Mouse (Mus musculus) fat pad, adult 2 months (tissue): Measurements from ENCODE around the gene Nat8f2.
"Not testable (repeated sequence)": the region's sequence is repeated elsewhere in the genome, so short reads cannot be mapped to it uniquely, and the experiment has no call there.

Source experiments
- DNase-seq: peaks from one replicate; pipeline ENCODE4 v3.0.0-alpha.2; 2011; ENCODE audit warnings: low read depth, low spot score; ENCODE audit errors: extremely low read depth

The Nat8f2 gene

GRCm38 (mm10) chr6:85869006-85869405 lies at the start of gene Nat8f2:
Gene Nat8f2 (minus strand): TSS chr6:85869158.
- DNase-seq = not testable (repeated sequence)

DNA sequence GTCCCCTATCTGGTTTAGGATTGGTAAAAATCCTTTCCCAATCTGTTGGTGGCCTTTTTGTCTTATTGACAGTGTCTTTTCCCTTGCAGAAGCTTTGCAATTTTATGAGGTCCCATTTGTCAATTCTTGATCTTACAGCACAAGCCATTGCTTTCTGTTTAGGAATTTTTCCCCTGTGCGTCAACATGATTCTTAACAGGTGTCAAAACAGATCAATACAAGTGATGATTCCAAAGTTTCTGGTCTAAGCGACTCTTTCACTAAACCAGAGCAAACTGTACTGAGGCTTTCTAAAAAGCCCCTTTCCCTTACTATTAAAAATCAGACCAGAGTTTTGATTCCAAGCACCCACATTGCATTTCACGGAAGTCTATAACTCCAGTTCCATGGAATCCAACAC lies 49.4 kb upstream of the Nat8f2 start:
- not testable (repeated sequence) for DNase-seq

- no peak for DNase-seq
Observed at GRCm38 (mm10) chr6:85916596-85916995, 47.6 kb upstream of the Nat8f2 start.

DNA sequence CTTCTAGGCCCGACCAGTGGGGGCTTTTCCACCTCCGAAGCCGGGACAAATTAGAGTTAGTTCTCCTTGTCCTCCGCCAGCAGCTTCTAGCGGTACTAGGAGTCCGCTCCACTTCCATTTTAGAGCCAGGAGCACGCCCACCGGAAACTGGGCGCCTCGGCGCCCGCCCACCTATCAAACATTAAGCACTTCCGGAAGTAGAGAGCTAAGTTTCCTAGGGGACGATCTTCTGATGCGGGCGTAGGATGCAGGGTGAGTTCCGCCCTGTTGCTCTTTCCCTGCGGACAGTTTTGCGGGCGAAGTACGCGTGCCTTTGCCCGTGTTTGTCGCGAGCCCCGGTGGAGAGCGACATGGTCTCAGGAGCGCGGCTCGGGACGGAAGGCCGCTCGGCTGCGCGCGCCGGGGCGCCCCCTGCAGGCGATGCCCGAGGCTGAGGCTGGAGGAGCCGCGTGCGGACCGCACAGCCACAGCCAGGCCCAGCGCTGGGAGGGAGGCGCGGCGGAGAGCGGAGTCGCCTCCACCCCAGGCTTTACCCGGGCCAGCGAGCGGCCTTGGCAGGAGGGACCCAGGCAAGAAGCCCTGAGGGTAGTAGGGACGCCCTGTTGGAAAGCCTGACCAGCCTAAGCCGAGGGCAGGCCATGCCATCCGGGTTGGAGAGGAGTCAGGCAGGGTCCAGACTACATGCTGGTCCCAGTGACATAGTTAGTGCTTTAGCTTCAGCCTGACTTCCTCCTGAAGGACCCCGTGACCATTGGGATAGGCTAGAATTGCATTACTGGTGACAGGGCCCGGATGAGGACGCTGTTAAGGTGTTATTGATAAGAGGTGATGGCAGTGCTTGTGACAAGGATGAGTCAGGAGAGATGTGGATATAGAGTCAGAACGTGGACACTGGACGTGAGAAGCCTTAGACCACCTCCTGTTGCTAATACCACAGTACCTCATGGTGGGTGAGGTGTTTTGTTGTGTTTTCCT lies 46.9 kb upstream of the Nat8f2 start, which contains the start of gene Nat8f1:
Nat8f1 (minus strand) TSS at position 149 of the 975 bp plus-strand sequence.
- DNase-seq = not testable (repeated sequence)

DNA sequence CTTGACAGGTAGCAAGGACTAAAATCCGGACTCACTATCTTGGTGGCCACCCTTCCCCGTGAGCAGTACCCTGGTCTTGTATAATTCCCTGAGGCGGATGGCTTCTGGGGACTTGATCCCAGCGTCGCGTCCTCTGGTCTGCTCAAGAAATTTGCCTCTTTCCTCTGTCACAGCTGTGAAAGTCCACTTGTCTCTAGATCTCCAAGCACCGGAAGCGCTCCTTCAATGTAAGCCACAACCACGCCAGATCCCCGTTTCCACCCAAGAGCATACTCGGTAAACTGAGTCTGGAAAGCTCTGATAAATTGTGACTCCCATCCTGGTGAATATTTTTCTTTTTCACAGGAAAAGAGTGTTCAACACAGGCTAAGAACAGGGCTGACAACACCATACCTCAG lies 46.2 kb upstream of the Nat8f2 start:
- no peak for DNase-seq

GRCm38 (mm10) chr6:85911587-85911986 lies 42.6 kb upstream of the Nat8f2 start, which contains the start of gene Tprkb:
Gene Tprkb (plus strand): TSS chr6:85911865.
- DNase-seq = no peak

DNA sequence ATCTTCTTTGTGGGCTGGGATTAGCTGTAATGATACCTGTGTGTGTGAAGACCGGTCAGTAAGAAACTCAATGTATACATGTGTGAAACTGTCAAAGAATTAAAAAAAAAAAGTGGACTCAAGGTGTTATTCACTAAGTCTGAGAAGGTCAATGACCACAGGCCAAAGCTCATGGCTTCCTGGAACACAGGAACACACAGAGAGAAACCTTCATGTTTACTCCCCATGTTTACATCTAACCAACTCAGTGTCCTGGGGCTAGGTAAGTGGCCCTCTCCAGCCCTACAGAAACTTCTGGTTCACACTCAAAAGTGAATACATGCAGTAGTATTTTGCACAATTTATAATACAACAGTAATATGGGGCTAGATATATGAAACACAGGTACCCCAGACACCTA lies 40.7 kb upstream of the Nat8f2 start:
- no peak for DNase-seq

DNA sequence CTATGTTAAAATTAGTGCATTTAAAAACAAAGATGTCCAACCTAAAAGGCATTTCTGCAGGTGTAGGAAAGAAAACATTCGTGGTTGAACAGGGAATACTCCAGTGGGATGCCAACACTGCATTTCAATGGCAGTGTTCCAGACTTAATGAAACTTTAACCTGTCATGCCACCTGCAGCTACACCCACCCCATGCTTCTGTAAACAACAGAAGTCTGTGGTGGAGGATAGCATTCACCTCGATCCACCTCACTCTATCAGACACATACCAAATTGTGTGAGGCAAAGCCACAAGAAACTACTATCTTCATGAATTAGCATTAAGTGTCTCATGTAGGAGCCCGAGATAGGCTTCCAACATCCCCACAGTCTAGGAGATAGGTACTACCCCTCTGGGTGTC lies 39.4 kb upstream of the Nat8f2 start:
- no peak for DNase-seq

DNA sequence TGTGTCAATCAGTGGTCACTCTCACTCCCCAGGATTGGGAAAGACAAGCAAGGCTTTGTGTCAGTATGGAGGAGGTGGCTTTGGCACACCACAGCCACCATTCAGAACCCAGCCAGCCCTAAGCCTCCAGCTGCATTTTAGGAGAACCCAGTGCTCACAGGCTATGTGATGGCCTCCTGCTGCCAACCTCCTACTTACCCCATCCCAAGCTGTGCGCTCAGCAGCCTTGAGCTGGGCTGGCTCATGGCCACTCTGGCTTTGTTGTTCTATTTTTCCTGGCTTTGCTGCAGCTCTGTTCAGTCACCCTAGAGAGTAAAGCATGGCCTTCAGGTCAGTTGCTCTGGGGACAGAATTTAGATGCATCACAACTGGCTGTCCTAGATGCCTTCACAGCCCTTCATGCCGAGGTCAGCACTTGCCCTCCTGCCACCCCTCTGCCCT lies 38.0 kb upstream of the Nat8f2 start:
- DNase-seq = peak; percentile 76

- not testable (repeated sequence) for DNase-seq
Observed at GRCm38 (mm10) chr6:85904642-85905061, 35.7 kb upstream of the Nat8f2 start, which contains the start of gene Nat8f4. Gene Nat8f4 (minus strand): TSS chr6:85904884.

DNA sequence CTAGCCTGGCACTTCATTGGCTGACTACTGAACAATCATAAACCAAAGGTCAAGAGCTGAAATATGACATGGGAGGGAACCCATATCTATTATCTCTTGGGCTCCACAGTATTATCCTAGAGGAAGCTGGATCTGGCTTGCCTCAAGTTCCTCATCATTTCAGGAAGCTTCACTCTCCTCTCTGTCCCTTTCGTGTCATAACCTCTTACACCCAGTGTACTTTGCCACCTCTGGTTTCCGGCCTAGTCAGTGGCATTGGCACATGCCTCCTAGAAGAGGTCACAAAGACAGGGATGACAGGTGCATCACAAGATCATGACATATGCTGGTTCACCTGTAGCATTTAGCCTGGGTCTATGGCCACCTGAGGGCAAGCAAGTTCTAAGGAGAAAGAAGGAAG lies 33.3 kb upstream of the Nat8f2 start:
- no peak for DNase-seq

DNA sequence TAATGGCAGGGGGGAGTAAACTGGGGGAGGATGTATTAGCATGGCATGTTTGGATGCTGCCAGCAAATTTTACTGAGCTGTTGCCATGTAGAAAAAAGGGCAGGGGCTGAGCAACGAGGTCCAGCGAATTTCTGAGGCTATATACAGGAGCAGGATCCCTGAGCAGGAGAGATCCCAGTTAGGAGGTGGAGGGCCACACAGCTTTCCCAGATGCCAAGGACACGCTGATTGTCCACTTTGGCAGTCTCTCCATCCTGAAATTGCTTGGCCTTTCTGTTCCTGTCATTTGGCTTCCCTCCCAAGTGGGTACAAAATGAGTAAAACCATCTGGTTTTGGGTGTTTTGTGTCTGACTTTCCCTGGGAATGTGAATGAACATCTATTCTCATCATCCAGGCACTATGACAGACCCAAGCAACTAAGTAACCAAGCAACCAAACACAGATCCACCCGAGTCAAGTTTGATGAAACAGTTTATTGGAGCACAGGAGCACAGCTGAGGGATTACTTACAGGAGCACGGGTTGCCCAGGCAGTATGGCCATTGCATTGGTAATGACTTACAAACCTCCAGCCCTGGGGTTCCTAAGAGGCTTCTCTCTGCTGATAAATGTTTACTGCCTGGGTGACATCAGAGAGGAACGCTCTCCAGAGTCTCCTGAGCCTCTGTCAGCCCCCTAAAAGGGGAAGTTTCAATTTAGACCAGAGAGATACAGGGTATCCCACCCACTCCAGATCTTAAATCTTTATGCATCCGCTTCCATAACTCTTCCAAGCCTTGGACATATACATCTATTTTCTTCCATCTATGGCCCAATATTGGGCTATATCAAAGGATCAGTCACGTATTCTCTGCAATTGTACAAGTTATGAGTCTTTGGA lies 29.9 kb upstream of the Nat8f2 start:
- not testable (repeated sequence) for DNase-seq

GRCm38 (mm10) chr6:85895061-85895648 lies 26.2 kb upstream of the Nat8f2 start:
- DNase-seq = not testable (repeated sequence)

- no peak for DNase-seq
Observed at GRCm38 (mm10) chr6:85888961-85889360, 20.0 kb upstream of the Nat8f2 start.

DNA sequence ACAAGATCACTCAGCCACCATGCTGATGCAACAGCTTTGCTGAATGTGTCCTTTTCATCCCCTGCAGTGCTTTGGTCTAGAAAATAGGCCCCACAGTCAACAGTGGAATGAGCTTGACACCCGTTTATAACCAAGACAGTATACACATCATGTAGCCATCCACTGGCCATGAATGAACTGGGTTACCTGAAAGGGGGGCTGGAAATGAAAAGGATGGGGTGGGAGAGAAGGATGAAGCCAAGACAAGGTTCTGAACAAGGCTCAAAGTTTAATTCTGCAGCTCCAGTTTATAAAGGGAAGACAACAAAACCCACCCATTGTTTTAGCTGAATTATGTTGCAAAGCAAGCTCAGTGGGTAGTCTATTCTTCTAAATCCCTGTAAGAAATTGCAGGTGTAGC lies 15.4 kb upstream of the Nat8f2 start:
- no peak for DNase-seq

GRCm38 (mm10) chr6:85883246-85883645 lies 14.3 kb upstream of the Nat8f2 start:
- not testable (repeated sequence) for DNase-seq

DNA sequence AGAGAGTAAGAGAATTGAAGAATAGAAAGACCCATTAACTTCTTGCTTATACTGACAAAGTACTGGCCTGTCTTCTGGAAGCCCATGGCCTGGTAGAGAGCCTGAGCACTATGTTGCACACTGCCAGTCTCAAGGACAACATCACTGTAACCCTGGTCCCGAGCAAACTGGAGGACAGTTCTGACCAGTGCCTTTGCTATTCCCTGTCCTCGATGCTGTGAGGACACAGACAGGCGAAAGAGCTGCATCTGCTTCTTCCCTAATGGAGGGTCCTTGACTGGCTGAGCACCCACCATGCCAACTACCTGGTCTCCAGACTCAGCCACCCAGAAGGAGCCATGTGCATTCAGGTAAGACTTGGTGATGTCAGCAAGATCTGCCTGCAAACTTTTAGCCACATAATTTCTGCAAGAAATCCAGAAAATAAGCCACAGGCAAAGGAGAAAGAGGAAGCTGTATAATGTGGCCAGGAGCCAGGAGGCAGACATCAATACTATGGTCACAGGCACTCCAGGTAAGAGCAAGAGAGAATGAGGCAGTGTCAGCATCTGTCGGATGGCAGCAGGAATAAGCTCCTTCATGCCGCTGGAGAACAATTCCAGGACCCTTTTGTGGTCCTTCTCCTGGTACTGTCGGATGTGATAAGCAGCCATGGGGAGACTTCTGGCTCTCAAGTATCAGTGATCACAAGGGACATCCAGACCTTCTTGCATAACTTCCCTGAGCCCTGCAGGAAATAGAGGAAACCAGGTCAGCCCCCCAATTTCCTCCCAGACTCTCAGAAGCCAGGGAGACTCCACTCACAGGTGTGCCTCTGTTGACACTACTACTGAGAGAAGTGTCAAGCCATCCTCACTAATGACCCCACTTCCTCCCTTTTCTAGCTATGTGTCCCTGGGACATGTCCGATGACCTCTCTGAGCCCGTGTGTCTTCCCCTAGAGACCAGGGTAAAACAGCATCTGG lies 950 bp downstream of the Nat8f2 start:
- no peak for DNase-seq

GRCm38 (mm10) chr6:85866995-85867394 lies 2.0 kb downstream of the Nat8f2 start:
- DNase-seq = not testable (repeated sequence)

GRCm38 (mm10) chr6:85866166-85866565 lies 2.8 kb downstream of the Nat8f2 start:
- DNase-seq = not testable (repeated sequence)
